Mouse (Mus musculus) E14TG2a.4 (cell line): ENCODE data around the gene Glb1l.

Source experiments
- CTCF ChIP-seq: conservative IDR thresholded peaks from 2 replicates; pipeline ENCODE4 v1.5.1; 2014; ENCODE audit warnings: low read length
- NANOG ChIP-seq: IDR thresholded peaks from 2 replicates; pipeline ENCODE4 v1.6.1; 2014; ENCODE audit warnings: borderline replicate concordance, low read length, mixed read lengths
- POU5F1 ChIP-seq: IDR thresholded peaks from 2 replicates; pipeline ENCODE4 v1.6.1; 2014; ENCODE audit warnings: low read length, borderline replicate concordance

- no peak for TF ChIP-seq CTCF
- no peak for TF ChIP-seq POU5F1
- TF ChIP-seq NANOG = no peak
These were observed 45.0 kb upstream of the Glb1l start for GRCm38 (mm10) chr1:75255516-75256046.
